Mouse (Mus musculus): ENCODE measurements around the gene Ints14. TPM values are rescaled to one million over a fixed set of nuclear protein-coding genes. Genes with fewer than 3 reads are reported as not detected.
"Not testable (repeated sequence)": the region's sequence is repeated elsewhere in the genome, so short reads cannot be mapped to it uniquely, and the experiment has no call there.

Gene Ints14
- polyA plus RNA-seq, 1 experiment from 2014 or later = 29.2 TPM

DNA sequence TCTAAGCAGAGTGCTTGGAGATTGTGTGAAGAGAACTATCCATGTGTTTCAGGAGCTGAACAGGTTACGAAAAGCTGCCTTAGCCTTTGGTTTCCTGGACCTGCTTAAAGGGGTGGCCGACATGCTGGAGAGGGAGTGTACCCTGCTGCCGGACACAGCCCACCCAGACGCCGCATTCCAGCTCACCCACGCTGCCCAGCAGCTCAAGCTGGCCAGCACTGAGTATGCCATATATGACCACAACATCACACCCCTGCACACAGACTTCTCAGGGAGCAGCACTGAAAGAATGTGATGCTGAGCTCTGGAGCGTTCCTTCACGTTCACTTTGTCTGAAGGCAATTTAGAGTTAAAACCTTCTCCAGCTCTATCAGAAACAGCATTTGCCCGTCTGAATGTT is 25.1 kb downstream of the Ints14 start:
- no peak overlapping the region for H3K4me3 ChIP-seq (ENCODE audit: inconsistent target)
- H3K27ac ChIP-seq = no peak overlapping the region
- WGBS (ENCODE audit: missing documents) = 90% methylated on average over 9 of the region's 9 CpGs
- H3K36me3 ChIP-seq (ENCODE audit: inconsistent target) = peaks cover 69% of the 10 kb centered on the region
- no peaks in the 10 kb centered on the region for H3K79me2 ChIP-seq (ENCODE audit: inconsistent target)

DNA sequence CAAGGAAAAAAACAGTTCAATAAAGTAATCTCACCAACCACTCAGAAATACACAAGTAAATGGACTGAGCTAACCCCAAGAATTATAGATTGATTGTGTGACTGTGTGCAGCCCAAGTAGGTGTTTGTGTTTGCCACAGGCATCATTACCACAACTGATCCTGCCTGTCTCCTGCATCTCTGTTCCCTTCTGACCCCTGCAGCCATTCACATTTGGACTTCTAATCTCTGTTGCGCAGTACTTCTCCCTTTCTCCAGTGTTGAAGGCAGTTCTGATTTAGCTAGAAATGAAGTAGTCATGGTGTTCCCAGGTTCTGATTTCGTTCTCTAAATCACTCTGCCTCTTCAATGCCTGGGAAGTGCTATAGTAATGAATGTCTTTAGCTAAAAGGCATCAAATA is 26.9 kb downstream of the Ints14 start:
- Histone ChIP-seq H3K4me3 (ENCODE audit: inconsistent target) (no peak overlapping the region), H3K27ac (no peak overlapping the region), H3K36me3 (ENCODE audit: inconsistent target) (peaks cover 61% of the 10 kb centered on the region), H3K79me2 (ENCODE audit: inconsistent target) (no peaks in the 10 kb centered on the region)
- 100% methylated on average over 2 of the region's 2 CpGs for WGBS (ENCODE audit: missing documents)

DNA sequence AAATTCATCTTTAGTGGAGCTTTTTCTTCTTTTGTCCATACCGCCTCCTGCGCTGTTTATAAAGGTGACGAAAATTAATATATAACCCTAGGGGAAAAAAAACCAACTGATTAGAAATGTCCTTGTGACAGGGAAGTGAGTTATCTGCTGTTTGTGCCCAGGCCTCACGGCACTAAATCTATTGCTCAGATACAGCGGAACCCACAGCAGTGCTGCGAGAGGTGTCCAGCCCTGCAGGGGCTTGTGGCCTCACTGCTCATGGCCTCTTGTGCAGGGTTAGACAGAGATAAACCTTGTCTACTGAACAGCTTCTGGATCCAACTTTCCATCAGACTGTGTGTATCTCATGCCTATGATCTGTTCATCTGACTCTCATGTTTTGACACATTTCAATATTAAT is 27.7 kb downstream of the Ints14 start:
- Histone ChIP-seq H3K36me3 (ENCODE audit: inconsistent target) (peaks cover 56% of the 10 kb centered on the region), H3K4me3 (ENCODE audit: inconsistent target) (no peak overlapping the region), H3K79me2 (ENCODE audit: inconsistent target) (no peaks in the 10 kb centered on the region), H3K27ac (no peak overlapping the region)
- 94% methylated on average over 6 of the region's 6 CpGs for WGBS (ENCODE audit: missing documents)

DNA sequence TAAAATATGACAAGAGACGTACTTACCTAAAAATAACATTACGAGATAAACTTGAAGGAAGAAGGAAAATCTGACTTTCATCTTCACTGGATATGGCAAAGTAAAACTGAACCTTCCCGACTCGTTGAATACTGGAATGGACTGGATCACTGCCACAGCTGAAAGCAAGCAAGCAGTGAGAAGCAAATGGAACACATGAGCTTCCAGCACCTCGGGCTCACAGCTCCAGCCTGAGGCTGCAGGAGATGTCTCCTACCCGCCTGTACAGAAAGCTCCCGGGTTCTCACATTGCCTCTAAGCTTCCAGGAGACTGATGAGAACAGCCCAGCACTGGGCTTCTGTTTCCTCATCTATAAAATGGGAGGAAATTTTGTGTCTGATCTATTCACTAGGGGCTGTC is 29.6 kb downstream of the Ints14 start:
- H3K36me3 ChIP-seq (ENCODE audit: inconsistent target) = peaks cover 41% of the 10 kb centered on the region
- no peaks in the 10 kb centered on the region for H3K79me2 ChIP-seq (ENCODE audit: inconsistent target)
- 94% methylated on average over 7 of the region's 7 CpGs for WGBS (ENCODE audit: missing documents)
- H3K4me3 ChIP-seq (ENCODE audit: inconsistent target) = no peak overlapping the region
- no peak overlapping the region for H3K27ac ChIP-seq

DNA sequence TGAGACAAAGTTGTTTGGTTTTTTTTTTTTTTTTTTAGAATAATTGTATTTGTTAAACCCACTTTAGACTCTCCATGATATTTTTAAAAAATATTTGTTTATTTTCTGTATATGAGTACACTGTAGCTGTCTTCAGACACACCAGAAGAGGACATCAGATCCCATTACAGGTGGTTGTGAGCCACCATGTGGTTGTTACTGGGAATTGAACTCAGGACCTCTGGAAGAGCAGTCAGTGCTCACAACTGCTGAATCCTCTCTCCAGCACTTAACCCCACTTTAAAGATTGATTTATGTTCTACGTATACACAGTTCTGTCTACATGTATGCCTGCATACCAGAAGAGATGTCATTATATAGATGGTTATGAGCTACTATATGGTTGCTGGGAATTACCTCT is 34.8 kb downstream of the Ints14 start:
- not testable (repeated sequence) for H3K79me2 ChIP-seq (ENCODE audit: inconsistent target); H3K27ac ChIP-seq; H3K4me3 ChIP-seq (ENCODE audit: inconsistent target)
- 86% methylated on average over 1 of the region's 1 CpGs for WGBS (ENCODE audit: missing documents)
- peaks cover 12% of the 10 kb centered on the region; the same call in 1 of the 2 replicates for H3K36me3 ChIP-seq (ENCODE audit: inconsistent target)

DNA sequence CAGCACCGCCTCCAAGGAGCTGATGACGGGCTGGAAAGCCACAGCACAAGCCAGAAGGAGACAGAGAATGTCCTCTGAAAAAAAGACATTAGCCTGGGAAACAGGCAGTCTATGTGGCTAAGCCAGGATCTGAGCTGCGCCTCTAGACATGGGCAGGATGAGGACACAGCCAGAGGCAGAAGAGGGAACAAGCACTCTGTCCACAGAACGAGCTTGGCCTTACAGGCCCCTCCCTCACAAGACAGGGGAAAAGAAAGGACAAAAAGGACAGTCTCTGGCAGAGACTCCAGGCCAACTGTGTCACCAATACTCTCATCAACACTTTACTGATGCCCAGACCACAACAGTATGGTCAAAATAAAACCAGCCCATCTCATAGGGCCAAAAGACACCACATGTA is 40.8 kb downstream of the Ints14 start:
- Histone ChIP-seq H3K36me3 (ENCODE audit: inconsistent target) (peaks cover 10% of the 10 kb centered on the region; the same call in 1 of the 2 replicates), H3K4me3 (ENCODE audit: inconsistent target) (no peak overlapping the region), H3K27ac (0 out of 2 replicates have a peak overlapping the region, but pooled peaks have one; percentile 13), H3K79me2 (ENCODE audit: inconsistent target) (no peaks in the 10 kb centered on the region)
- WGBS (ENCODE audit: missing documents) = 82% methylated on average over 4 of the region's 4 CpGs

DNA sequence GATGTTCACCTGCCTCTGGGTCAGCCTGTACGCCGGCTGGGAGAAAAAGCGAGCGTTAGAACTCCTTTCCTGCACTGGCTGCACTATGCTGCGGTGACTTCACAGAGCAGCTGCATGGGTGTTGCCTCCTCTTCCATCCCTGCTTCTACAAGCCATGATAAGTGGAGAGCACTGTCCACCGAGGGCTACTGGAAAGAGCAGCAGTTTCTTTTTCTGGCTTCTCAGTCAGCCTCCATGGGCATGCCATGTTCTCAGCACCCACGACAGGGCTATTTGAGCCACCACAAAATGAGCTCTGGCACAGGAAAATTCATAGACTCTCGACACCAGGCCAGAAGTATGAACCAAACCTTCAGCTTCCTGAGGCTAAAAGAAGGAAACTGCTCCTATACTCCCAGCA is 45.0 kb downstream of the Ints14 start:
- 98% methylated on average over 8 of the region's 8 CpGs for WGBS (ENCODE audit: missing documents)
- Histone ChIP-seq H3K79me2 (ENCODE audit: inconsistent target) (no peaks in the 10 kb centered on the region), H3K4me3 (ENCODE audit: inconsistent target) (no peak overlapping the region), H3K36me3 (ENCODE audit: inconsistent target) (peaks cover 10% of the 10 kb centered on the region; the same call in 1 of the 2 replicates), H3K27ac (no peak overlapping the region)

DNA sequence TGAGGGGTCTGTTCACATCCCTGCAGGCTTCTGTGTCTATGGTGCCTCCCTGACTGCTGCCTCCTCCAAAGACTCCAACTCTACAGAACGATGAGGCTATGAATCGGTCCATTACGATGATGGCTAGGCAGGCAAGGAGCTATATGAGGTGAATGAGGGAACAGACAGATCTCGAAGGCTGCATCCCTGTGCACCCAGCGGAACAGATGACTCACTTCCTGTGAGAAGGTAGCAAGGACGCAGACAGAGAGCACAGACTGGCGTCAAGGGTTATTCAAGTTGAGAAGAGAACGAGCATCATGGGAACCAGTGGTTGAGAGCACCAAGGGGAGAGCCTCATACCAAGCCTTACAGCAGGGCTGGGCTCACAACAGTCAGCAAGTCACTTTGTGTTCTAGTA is 49.9 kb downstream of the Ints14 start:
- 66% methylated on average over 8 of the region's 8 CpGs for WGBS (ENCODE audit: missing documents)
- no peak overlapping the region for H3K27ac ChIP-seq
- peaks cover 22% of the 10 kb centered on the region; the same call in 1 of the 2 replicates for H3K79me2 ChIP-seq (ENCODE audit: inconsistent target)
- no peak overlapping the region for H3K4me3 ChIP-seq (ENCODE audit: inconsistent target)
- 0 out of 2 replicates have a peak, but pooled peaks cover 4% of the 10 kb centered on the region for H3K36me3 ChIP-seq (ENCODE audit: inconsistent target)

DNA sequence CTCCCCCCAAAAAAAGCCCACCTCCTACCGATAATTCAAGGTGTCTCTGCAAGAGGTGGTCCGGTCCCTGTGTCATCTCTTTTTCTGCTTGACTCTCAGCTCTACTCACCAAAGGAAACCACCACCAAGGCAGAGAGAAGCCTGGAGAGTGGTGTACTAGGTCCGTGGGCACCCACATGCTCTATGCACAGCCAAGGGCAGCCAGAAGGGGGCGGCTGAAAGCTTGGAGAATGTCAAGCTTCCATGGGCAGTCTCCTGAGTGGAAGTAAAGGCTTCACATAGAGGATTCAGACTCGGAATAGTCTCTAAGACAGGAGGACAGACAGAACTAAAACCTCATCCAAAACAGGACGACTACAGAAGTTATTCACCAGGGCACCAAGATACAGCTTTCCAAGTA is 50.6 kb downstream of the Ints14 start:
- H3K36me3 ChIP-seq (ENCODE audit: inconsistent target) = no peaks in the 10 kb centered on the region
- H3K27ac ChIP-seq = no peak overlapping the region
- peaks cover 28% of the 10 kb centered on the region; the same call in 1 of the 2 replicates for H3K79me2 ChIP-seq (ENCODE audit: inconsistent target)
- no peak overlapping the region for H3K4me3 ChIP-seq (ENCODE audit: inconsistent target)
- 77% methylated on average over 6 of the region's 6 CpGs for WGBS (ENCODE audit: missing documents)

DNA sequence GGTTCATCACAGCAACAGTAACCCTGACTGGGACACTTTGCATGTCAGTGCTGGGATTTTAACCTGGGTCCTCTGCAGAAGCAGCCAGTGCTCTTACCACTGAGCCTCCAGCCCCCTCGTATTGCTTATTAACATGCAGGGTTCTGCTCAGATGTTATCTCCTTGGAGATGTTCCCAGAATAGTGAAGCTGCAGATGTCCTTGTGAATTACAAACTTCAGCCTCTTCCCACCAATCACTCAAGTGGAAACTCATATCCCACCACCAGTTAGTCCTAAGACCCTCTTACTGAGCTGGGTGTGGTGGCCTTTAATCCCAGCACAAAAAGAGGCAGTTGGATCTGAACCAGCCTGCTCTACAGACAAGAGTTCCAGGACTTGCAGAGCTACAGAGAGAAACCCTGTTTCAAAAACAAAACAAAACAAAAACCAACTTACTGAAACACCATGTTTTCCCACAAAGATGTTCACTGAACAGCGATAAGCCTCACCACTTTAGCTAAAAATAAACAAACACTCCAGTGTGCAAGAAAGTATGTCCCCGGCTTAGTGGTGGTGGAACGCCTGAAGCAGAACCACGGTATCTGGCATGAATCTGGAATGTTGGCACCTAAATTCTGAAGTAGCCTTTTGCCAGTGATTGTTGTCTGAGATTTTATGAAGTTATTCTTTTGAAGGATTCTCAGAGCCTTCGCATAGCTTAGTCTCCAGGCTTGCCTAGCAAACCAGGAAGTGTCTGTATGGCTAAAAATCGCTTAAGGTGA is 54.9 kb downstream of the Ints14 start:
- no peak overlapping the region for H3K4me3 ChIP-seq (ENCODE audit: inconsistent target)
- 95% methylated on average over 7 of the region's 7 CpGs for WGBS (ENCODE audit: missing documents)
- H3K79me2 ChIP-seq (ENCODE audit: inconsistent target) = peaks cover 69% of the 10 kb centered on the region; the same call in 1 of the 2 replicates
- no peaks in the 10 kb centered on the region for H3K36me3 ChIP-seq (ENCODE audit: inconsistent target)
- no peak overlapping the region for H3K27ac ChIP-seq

DNA sequence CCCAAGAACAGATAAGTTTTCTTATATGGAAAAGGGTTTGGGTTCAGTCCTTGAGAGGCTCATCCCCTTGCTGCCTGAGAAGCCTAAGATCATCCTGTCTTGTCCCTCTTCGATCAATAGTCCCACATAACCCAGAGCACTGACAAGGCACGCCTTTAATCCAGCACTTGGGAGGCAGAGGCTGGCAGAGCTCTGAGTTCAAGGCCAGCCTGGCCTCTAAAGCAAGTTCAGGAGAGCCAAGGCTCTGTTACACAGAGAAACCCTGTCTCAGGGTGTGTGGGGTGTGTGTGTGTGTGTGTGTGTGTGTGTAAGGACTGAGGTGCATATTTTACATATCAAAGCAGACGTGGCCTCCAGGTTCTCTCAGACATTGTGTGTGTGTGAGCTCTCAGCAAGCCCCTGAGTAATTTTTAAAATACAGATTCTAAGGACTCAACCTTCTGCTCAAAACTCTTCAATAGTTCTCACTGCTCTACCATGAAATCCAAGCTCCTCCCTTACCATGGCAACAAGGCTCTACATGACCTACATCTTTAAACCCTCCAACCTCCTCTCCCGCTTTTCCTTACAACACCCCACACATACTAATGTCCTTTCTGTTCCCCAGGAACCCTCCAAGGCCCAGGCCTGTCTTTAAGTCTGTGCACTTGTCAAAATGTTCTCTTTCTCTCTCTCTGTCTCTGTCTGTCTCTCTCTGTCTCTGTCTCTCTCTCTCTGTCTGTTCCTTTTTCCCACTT is 55.7 kb downstream of the Ints14 start:
- 94% methylated on average over 4 of the region's 4 CpGs for WGBS (ENCODE audit: missing documents)
- no peak overlapping the region for H3K27ac ChIP-seq
- peaks cover 73% of the 10 kb centered on the region; the same call in 1 of the 2 replicates for H3K79me2 ChIP-seq (ENCODE audit: inconsistent target)

DNA sequence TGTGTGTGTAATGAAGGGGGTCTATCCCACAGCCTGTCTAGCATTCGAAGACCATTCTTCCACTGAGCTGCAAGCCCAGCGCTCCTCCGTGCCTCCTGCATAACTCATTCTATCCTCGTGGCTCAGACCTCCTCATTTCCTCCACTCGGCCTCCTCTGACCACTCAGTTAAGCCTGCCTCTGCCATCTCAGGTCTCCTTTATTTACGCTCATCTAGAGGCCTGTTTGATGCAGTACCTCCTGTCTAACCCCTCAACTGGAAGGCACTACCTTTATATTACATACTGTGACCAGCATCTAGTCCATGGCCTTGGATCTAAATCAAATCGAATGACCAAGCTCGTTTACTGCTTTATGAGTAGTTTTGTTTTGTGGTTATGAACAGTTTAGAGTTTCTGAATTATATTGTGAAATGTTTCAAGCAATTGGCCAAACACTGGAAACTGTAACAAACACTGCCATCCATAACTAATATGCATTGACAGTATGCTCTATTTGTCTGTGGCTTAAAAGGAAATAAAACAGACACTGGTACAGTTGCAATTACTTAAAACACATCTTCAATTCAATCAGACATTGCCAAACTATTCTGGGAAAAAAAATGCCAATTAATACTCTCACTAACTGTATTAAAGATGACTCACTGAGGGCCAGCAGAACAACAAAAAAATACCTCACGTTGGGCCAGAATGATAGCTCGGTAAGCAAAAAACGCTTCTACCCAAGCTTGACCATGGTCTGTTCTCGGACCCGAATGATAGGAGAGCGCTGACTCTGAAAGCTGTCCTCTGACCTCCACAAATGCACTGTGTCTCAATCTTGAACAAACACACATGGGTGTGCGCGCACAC is 56.5 kb downstream of the Ints14 start:
- 91% methylated on average over 15 of the region's 16 CpGs for whole genome bisulfite sequencing (ENCODE audit: missing documents)
- no peak overlapping the region for H3K27ac ChIP-seq
- H3K79me2 ChIP-seq (ENCODE audit: inconsistent target) = peaks cover 73% of the 10 kb centered on the region; the same call in 1 of the 2 replicates
- no peak overlapping the region for H3K4me3 ChIP-seq (ENCODE audit: inconsistent target)
- no peaks in the 10 kb centered on the region for H3K36me3 ChIP-seq (ENCODE audit: inconsistent target)

More for the DNA sequence above, 55.7 kb downstream of the Ints14 start:
- Histone ChIP-seq H3K36me3 (ENCODE audit: inconsistent target) (no peaks in the 10 kb centered on the region), H3K4me3 (ENCODE audit: inconsistent target) (no peak overlapping the region)

DNA sequence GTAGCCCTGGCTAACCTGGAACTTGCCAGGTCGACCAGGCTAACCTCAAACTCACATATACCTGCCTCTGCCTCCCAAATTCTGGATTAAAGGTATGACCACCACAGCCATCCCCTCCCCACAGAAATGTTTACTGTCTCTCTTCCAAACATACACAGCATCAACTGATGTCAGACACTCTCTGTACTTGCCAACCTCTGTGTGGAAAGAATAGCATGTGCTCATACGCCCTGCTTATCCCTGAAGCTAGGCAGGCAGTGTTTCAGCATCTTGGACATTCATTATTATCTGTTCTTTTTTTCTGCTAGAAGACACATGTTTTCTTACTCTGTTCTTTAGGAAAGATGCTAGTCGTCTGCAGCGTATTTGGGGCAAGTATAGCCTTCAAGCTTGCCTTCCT is 57.2 kb downstream of the Ints14 start:
- Histone ChIP-seq H3K4me3 (ENCODE audit: inconsistent target) (no peak overlapping the region), H3K79me2 (ENCODE audit: inconsistent target) (peaks cover 73% of the 10 kb centered on the region; the same call in 1 of the 2 replicates), H3K36me3 (ENCODE audit: inconsistent target) (no peaks in the 10 kb centered on the region), H3K27ac (no peak overlapping the region)
- WGBS (ENCODE audit: missing documents) = 97% methylated on average over 4 of the region's 4 CpGs

DNA sequence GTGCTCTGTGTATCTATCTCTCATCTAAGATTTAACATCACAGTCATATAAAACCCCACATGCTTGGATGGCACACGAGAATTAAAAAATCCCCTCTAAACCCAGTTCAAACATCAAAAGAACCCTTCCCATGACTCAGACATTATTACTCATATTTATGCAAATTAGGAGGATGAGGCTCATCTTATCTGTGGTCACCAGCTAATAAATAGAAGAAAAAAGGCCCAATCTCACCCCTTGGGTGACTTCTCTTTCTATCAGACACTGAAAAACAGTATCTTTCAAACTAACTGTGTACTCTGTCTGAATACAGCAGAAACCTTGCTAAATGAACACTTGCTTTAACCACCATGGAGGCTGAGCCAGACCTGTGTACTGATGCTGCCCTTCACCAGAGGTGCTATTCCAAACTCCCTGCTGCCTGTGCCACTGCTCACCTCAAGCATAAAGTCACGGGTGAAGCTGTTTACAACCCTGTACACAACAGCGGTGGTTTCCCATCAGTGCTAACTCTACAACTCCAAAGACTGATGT is 58.0 kb downstream of the Ints14 start:
- H3K27ac ChIP-seq = no peak overlapping the region
- 87% methylated on average over 3 of the region's 3 CpGs for WGBS (ENCODE audit: missing documents)

More for the DNA sequence above, 58.0 kb downstream of the Ints14 start:
- Histone ChIP-seq H3K36me3 (ENCODE audit: inconsistent target) (no peaks in the 10 kb centered on the region), H3K4me3 (ENCODE audit: inconsistent target) (no peak overlapping the region), H3K79me2 (ENCODE audit: inconsistent target) (peaks cover 67% of the 10 kb centered on the region; the same call in 1 of the 2 replicates)
